Mouse (Mus musculus) brain, embryonic 14.5 days (tissue): ENCODE measurements around the gene Dcst1. TPM values are rescaled to one million over a fixed set of nuclear protein-coding genes. Genes with fewer than 3 reads are reported as not detected.
A peak's percentile ranks its signal among the peaks of the same experiment; 100 is the strongest.

Experiments
- DNase-seq: peaks from one replicate; pipeline ENCODE4 v3.0.0-alpha.2; 2011; ENCODE audit warnings: low read depth
- CTCF ChIP-seq: fragments of 200-500 bp; IDR thresholded peaks from 2 replicates; pipeline ENCODE4 v1.5.1; 2012; ENCODE audit warnings: inconsistent platforms, mild to moderate bottlenecking, moderate library complexity, borderline replicate concordance; ENCODE audit not compliant: insufficient read depth, insufficient read length; ENCODE audit errors: extremely low read depth
- POLR2A ChIP-seq: fragments of 200-500 bp; IDR thresholded peaks from 2 replicates; pipeline ENCODE4 v1.6.1; 2012; ENCODE audit warnings: mild to moderate bottlenecking, inconsistent platforms, borderline replicate concordance; ENCODE audit not compliant: poor library complexity, insufficient read depth, insufficient read length, severe bottlenecking; ENCODE audit errors: extremely low read depth
- polyA plus RNA-seq: library from polyadenylated mRNA; depleted of rRNA; stranded (reverse); fragments of >200 nt; gene quantifications from 2 replicates; pipeline ENCODE4 v1.2.3, GENCODE M21; 2012

Dcst1 gene
- polyA plus RNA-seq, 1 experiment = 0.04 TPM

- TF ChIP-seq CTCF (peak; percentile 88), POLR2A (no peak)
Measured at GRCm38 (mm10) chr3:89339416-89339815, 25.6 kb downstream of the Dcst1 start.

GRCm38 (mm10) chr3:89337721-89338578, 27.1 kb downstream of the Dcst1 start, which contains the start of gene Efna4:
Gene Efna4 (minus strand): TSS chr3:89338028.
- TF ChIP-seq CTCF (no peak), POLR2A (0 out of 2 replicates have a peak, but pooled peaks have one; percentile 46)
- DNase-seq = peak; percentile 90

More at GRCm38 (mm10) chr3:89339416-89339815, 25.6 kb downstream of the Dcst1 start:
- DNase-seq = peak; percentile 73

- peak; percentile 37 for DNase-seq
- TF ChIP-seq POLR2A (no peak), CTCF (no peak)
Measured at GRCm38 (mm10) chr3:89337062-89337720, 27.9 kb downstream of the Dcst1 start.

GRCm38 (mm10) chr3:89336529-89336928, 28.5 kb downstream of the Dcst1 start:
- TF ChIP-seq POLR2A = no peak
- no peak for TF ChIP-seq CTCF
- peak; percentile 25 for DNase-seq

- peak; percentile 46 for DNase-seq
- TF ChIP-seq CTCF (no peak), POLR2A (no peak)
Measured at GRCm38 (mm10) chr3:89333053-89333452, 32.0 kb downstream of the Dcst1 start.

- DNase-seq = peak; percentile 62
- TF ChIP-seq CTCF (no peak), POLR2A (no peak)
Measured at GRCm38 (mm10) chr3:89332476-89332875, 32.6 kb downstream of the Dcst1 start.

GRCm38 (mm10) chr3:89332013-89332412, 33.0 kb downstream of the Dcst1 start:
- DNase-seq = peak; percentile 54
- no peak for TF ChIP-seq POLR2A

- no peak for DNase-seq
- TF ChIP-seq POLR2A (no peak), CTCF (no peak)
Measured at GRCm38 (mm10) chr3:89331561-89331960, 33.5 kb downstream of the Dcst1 start.

GRCm38 (mm10) chr3:89330948-89331347, 34.1 kb downstream of the Dcst1 start:
- peak; percentile 60 for DNase-seq
- TF ChIP-seq POLR2A (no peak), CTCF (no peak)

GRCm38 (mm10) chr3:89330346-89330745, 34.7 kb downstream of the Dcst1 start:
- TF ChIP-seq CTCF (no peak), POLR2A (no peak)
- peak; percentile 63 for DNase-seq

- peak; percentile 49 for DNase-seq
Measured at GRCm38 (mm10) chr3:89328623-89329022, 36.4 kb downstream of the Dcst1 start.

More at GRCm38 (mm10) chr3:89328623-89329022, 36.4 kb downstream of the Dcst1 start:
- TF ChIP-seq CTCF (no peak), POLR2A (no peak)
